Mouse (Mus musculus) hindbrain, embryonic 12.5 days (tissue): Measurements from ENCODE around the gene Ano9. TPM values are rescaled to one million over a fixed set of nuclear protein-coding genes. Genes with fewer than 3 reads are reported as not detected.
A peak's percentile ranks its signal among the peaks of the same experiment; 100 is the strongest.

ENCODE experiments used
- ATAC-seq: fragments of 200-750 bp; cut with Nextera tagmentation; 2 replicates; pipeline ENCODE4 v1.8.0; 2017; ENCODE audit warnings: moderate TSS enrichment; ENCODE audit not compliant: low FRiP score
- H3K27ac ChIP-seq: fragments of 300-500 bp; sonication (generic); 2 replicates; pipeline ENCODE4 v1.5.1; 2016; ENCODE audit warnings: mild to moderate bottlenecking
- H3K27me3 ChIP-seq: fragments of 300-500 bp; sonication (generic); 2 replicates; pipeline ENCODE4 v1.6.1; 2016; ENCODE audit warnings: mild to moderate bottlenecking
- H3K36me3 ChIP-seq: fragments of 300-500 bp; sonication (generic); 2 replicates; pipeline ENCODE4 v1.6.1; 2016; ENCODE audit warnings: mild to moderate bottlenecking
- H3K4me1 ChIP-seq: fragments of 300-500 bp; sonication (generic); 2 replicates; pipeline ENCODE4 v1.6.1; 2016
- H3K4me2 ChIP-seq: fragments of 300-500 bp; sonication (generic); replicated peaks from 2 replicates; pipeline ENCODE4 v1.6.1; 2016; ENCODE audit warnings: mild to moderate bottlenecking
- H3K4me3 ChIP-seq: fragments of 300-500 bp; sonication (generic); 2 replicates; pipeline ENCODE4 v1.5.1; 2016; ENCODE audit warnings: mild to moderate bottlenecking
- H3K9ac ChIP-seq: fragments of 300-500 bp; sonication (generic); 2 replicates; pipeline ENCODE4 v1.6.1; 2016; ENCODE audit warnings: mild to moderate bottlenecking, moderate library complexity
- H3K9me3 ChIP-seq: fragments of 300-500 bp; sonication (generic); replicated peaks from 2 replicates; pipeline ENCODE4 v1.6.1; 2016; ENCODE audit warnings: mild to moderate bottlenecking
- WGBS: fragments of 180-500 bp; shearing (Covaris S2); methylation state at CpG from one replicate; pipeline ENCODE4 v1.1.7; 2016; 5-methylcytosine and 5-hydroxymethylcytosine counted together
- polyA plus RNA-seq: library from polyadenylated mRNA; unstranded; fragments of >200 nt; fragmentation: Nextera tagmentation; extraction: Ambion mirVana; gene quantifications from 2 replicates; pipeline ENCODE4 v1.2.1, GENCODE M21; 2016

Ano9 gene
- 0.59 and 0.81 TPM in 2 replicates for polyA plus RNA-seq

GRCm38 (mm10) chr7:141117636-141118035, at the start of gene Ano9:
Gene Ano9 (minus strand): TSS chr7:141117806.
- H3K4me3 ChIP-seq = no peak within 1 kb of the TSS
- WGBS = 16% methylated on average over 8 of the region's 9 CpGs
- H3K27me3 ChIP-seq = peaks cover 16% of the 10 kb centered on the region; the same call in 1 of the 2 replicates
- no peaks in the 10 kb centered on the region for H3K36me3 ChIP-seq
- no peak for ATAC-seq
- no peak within 1 kb of the TSS for H3K27ac ChIP-seq
- no peaks in the 10 kb centered on the region for H3K4me1 ChIP-seq
- 0 out of 2 replicates have a peak within 1 kb of the TSS, but pooled peaks have one; percentile 6 for H3K4me2 ChIP-seq
- H3K9me3 ChIP-seq = no peaks in the 10 kb centered on the region
- H3K9ac ChIP-seq = no peak within 1 kb of the TSS

GRCm38 (mm10) chr7:141164850-141165249, 47.2 kb upstream of the Ano9 start:
- H3K27me3 ChIP-seq = no peaks in the 10 kb centered on the region
- H3K4me1 ChIP-seq = peaks cover 11% of the 10 kb centered on the region
- no peak overlapping the region for H3K27ac ChIP-seq
- H3K4me3 ChIP-seq = no peak overlapping the region
- no peaks in the 10 kb centered on the region for H3K9me3 ChIP-seq
- H3K9ac ChIP-seq = no peak overlapping the region
- 89% methylated on average over 6 of the region's 6 CpGs for WGBS
- peaks cover 53% of the 10 kb centered on the region for H3K36me3 ChIP-seq
- no peak overlapping the region for H3K4me2 ChIP-seq
- no peak for ATAC-seq

GRCm38 (mm10) chr7:141164397-141164796, 46.8 kb upstream of the Ano9 start:
- peaks cover 11% of the 10 kb centered on the region for H3K4me1 ChIP-seq
- H3K27ac ChIP-seq = no peak overlapping the region
- H3K27me3 ChIP-seq = no peaks in the 10 kb centered on the region
- 93% methylated on average over 7 of the region's 7 CpGs for WGBS
- no peak overlapping the region for H3K9ac ChIP-seq
- H3K4me2 ChIP-seq = no peak overlapping the region
- ATAC-seq = no peak
- H3K4me3 ChIP-seq = no peak overlapping the region
- H3K9me3 ChIP-seq = no peaks in the 10 kb centered on the region
- peaks cover 57% of the 10 kb centered on the region for H3K36me3 ChIP-seq

- H3K9ac ChIP-seq = no peak overlapping the region
- no peak overlapping the region for H3K4me3 ChIP-seq
- H3K36me3 ChIP-seq = peaks cover 57% of the 10 kb centered on the region
- H3K27me3 ChIP-seq = no peaks in the 10 kb centered on the region
- H3K4me2 ChIP-seq = no peak overlapping the region
- H3K9me3 ChIP-seq = no peaks in the 10 kb centered on the region
- H3K4me1 ChIP-seq = no peaks in the 10 kb centered on the region
- ATAC-seq = no peak
- no peak overlapping the region for H3K27ac ChIP-seq
- 96% methylated on average over 9 of the region's 9 CpGs for WGBS
Measured at GRCm38 (mm10) chr7:141155362-141155761, 37.8 kb upstream of the Ano9 start.

DNA sequence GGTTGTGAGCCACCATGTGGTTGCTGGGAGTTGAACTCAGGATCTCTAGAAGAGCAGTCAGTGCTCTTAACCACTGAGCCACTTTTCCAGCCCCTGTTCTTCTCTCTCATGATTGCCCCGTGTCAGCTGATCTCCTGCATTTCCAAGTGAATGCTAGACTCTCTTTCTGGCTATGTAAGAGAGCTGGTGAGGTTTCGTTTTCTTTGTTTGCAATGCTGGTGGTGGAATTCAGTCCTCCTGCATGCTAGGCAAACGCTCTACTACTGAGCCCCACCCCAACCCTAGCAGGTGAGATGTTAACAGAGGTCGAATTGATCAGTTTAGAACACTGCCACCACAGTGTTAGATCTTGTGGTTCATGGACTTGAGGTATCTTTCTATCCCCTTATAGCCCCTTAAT, 31.0 kb upstream of the Ano9 start:
- H3K4me3 ChIP-seq = no peak overlapping the region
- no peak overlapping the region for H3K4me2 ChIP-seq
- H3K9me3 ChIP-seq = no peaks in the 10 kb centered on the region
- H3K36me3 ChIP-seq = peaks cover 48% of the 10 kb centered on the region
- H3K27me3 ChIP-seq = no peaks in the 10 kb centered on the region
- ATAC-seq = no peak
- H3K4me1 ChIP-seq = no peaks in the 10 kb centered on the region
- H3K27ac ChIP-seq = no peak overlapping the region
- WGBS = 80% methylated on average over 4 of the region's 4 CpGs
- no peak overlapping the region for H3K9ac ChIP-seq

GRCm38 (mm10) chr7:141147044-141147443, 29.4 kb upstream of the Ano9 start:
- H3K36me3 ChIP-seq = peaks cover 39% of the 10 kb centered on the region

GRCm38 (mm10) chr7:141146043-141146595, 28.5 kb upstream of the Ano9 start:
- no peak overlapping the region for H3K4me2 ChIP-seq
- H3K36me3 ChIP-seq = peaks cover 33% of the 10 kb centered on the region

More at GRCm38 (mm10) chr7:141147044-141147443, 29.4 kb upstream of the Ano9 start:
- H3K27me3 ChIP-seq = no peaks in the 10 kb centered on the region
- ATAC-seq = no peak
- no peak overlapping the region for H3K9ac ChIP-seq
- H3K9me3 ChIP-seq = no peaks in the 10 kb centered on the region
- H3K4me3 ChIP-seq = no peak overlapping the region
- no peak overlapping the region for H3K27ac ChIP-seq
- H3K4me2 ChIP-seq = no peak overlapping the region
- H3K4me1 ChIP-seq = no peaks in the 10 kb centered on the region
- WGBS = 82% methylated on average over 6 of the region's 6 CpGs

DNA sequence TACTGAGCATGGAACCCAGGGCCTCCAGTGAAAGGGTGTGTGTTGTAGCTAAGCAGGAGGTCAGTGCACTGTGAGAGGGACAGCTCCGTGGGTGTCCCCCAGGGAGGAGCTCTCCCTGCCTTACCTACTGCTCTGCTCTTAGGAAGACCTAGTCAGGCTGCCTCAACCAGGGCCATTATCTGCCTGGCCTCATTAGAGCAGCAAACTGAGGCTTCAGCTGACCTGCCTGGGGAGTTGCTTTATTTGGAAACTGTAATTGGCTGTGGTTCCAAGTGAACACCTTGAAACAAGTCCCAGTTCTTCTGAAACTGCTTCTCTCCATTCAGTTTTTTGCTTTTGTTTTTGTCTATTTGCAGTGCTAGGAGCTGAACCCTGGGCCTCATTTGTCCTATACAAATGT, 27.8 kb upstream of the Ano9 start:
- H3K36me3 ChIP-seq = peaks cover 38% of the 10 kb centered on the region
- WGBS = 62% methylated on average over 1 of the region's 1 CpGs
- no peak overlapping the region for H3K9ac ChIP-seq
- H3K4me2 ChIP-seq = no peak overlapping the region
- no peak overlapping the region for H3K4me3 ChIP-seq
- H3K27ac ChIP-seq = no peak overlapping the region
- no peaks in the 10 kb centered on the region for H3K4me1 ChIP-seq
- no peak for ATAC-seq
- H3K9me3 ChIP-seq = no peaks in the 10 kb centered on the region
- no peaks in the 10 kb centered on the region for H3K27me3 ChIP-seq

More at GRCm38 (mm10) chr7:141146043-141146595, 28.5 kb upstream of the Ano9 start:
- no peaks in the 10 kb centered on the region for H3K4me1 ChIP-seq
- H3K9me3 ChIP-seq = no peaks in the 10 kb centered on the region
- H3K9ac ChIP-seq = no peak overlapping the region
- 95% methylated on average over 12 of the region's 12 CpGs for WGBS
- no peaks in the 10 kb centered on the region for H3K27me3 ChIP-seq
- ATAC-seq = no peak
- H3K27ac ChIP-seq = no peak overlapping the region
- H3K4me3 ChIP-seq = no peak overlapping the region

DNA sequence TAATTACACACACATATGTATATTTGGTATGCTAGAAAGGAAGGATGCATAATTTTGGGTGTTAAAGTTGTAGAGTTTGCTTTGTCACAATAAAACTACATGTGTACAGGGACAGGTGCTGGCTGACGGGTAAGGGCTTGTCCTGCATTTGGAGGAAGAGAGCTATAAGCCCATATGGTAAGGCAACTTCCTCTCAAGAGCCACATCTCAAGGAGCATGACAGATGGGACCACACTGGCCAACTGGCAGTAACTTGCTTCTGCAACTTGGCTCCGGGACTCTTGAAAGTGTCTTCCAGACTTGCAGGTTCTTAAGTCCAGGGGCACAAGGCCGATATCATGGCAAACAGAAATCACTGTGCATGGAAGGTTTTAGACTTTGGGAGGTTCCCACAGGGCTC, 27.0 kb upstream of the Ano9 start:
- WGBS = 96% methylated on average over 3 of the region's 3 CpGs

GRCm38 (mm10) chr7:141143861-141144260, 26.3 kb upstream of the Ano9 start:
- Histone ChIP-seq H3K27me3 (no peaks in the 10 kb centered on the region), H3K4me1 (no peaks in the 10 kb centered on the region), H3K9ac (no peak overlapping the region), H3K36me3 (peaks cover 45% of the 10 kb centered on the region), H3K27ac (no peak overlapping the region), H3K4me2 (no peak overlapping the region), H3K9me3 (no peaks in the 10 kb centered on the region), H3K4me3 (no peak overlapping the region)
- ATAC-seq = no peak
- WGBS = 85% methylated on average over 2 of the region's 2 CpGs

More for the DNA sequence above, 27.0 kb upstream of the Ano9 start:
- no peak overlapping the region for H3K9ac ChIP-seq
- no peak overlapping the region for H3K4me3 ChIP-seq
- no peak overlapping the region for H3K27ac ChIP-seq
- H3K4me2 ChIP-seq = no peak overlapping the region
- no peaks in the 10 kb centered on the region for H3K4me1 ChIP-seq
- no peaks in the 10 kb centered on the region for H3K27me3 ChIP-seq
- H3K36me3 ChIP-seq = peaks cover 42% of the 10 kb centered on the region
- ATAC-seq = no peak
- no peaks in the 10 kb centered on the region for H3K9me3 ChIP-seq

GRCm38 (mm10) chr7:141143112-141143511, 25.5 kb upstream of the Ano9 start:
- no peak for ATAC-seq
- Histone ChIP-seq H3K4me2 (no peak overlapping the region), H3K27me3 (no peaks in the 10 kb centered on the region), H3K9ac (no peak overlapping the region), H3K27ac (no peak overlapping the region), H3K36me3 (peaks cover 46% of the 10 kb centered on the region), H3K4me3 (no peak overlapping the region), H3K9me3 (no peaks in the 10 kb centered on the region), H3K4me1 (no peaks in the 10 kb centered on the region)
- WGBS = 51% methylated on average over 5 of the region's 5 CpGs

DNA sequence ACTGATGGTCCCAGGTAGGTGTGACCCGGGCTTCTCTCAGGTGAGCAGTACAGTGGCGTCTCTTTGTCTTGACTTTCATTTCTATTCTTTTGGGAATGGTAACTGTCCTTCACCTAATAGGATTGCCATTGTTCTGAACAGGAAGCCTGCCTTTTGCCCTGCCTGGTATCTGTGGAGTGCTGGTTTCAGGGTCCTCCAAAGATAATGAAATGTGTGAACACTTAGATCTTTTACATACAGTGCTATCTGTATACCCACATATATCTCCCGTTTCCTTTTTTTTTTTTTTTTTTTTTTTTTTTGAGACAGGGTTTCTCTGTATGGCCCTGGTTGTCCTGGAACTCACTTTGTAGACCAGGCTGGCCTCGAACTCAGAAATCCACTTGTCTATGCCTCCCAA, 23.7 kb upstream of the Ano9 start:
- H3K4me3 ChIP-seq = no peak overlapping the region
- peaks cover 46% of the 10 kb centered on the region for H3K36me3 ChIP-seq
- no peaks in the 10 kb centered on the region for H3K9me3 ChIP-seq
- H3K27ac ChIP-seq = no peak overlapping the region
- WGBS = 85% methylated on average over 4 of the region's 4 CpGs
- H3K9ac ChIP-seq = no peak overlapping the region
- no peaks in the 10 kb centered on the region for H3K4me1 ChIP-seq
- no peak overlapping the region for H3K4me2 ChIP-seq
- ATAC-seq = no peak
- H3K27me3 ChIP-seq = no peaks in the 10 kb centered on the region
